Mouse (Mus musculus): Measurements from ENCODE around the gene Gm19684. TPM values are rescaled to one million over a fixed set of nuclear protein-coding genes. Genes with fewer than 3 reads are reported as not detected.
"Not testable (repeated sequence)": the region's sequence is repeated elsewhere in the genome, so short reads cannot be mapped to it uniquely, and the experiment has no call there.

Gm19684 gene
- polyA plus RNA-seq (2014; fragmentation: Nextera tagmentation; extraction: Ambion mirVana): not detected in 2 replicates

GRCm38 (mm10) chr17:36121352-36122020 lies at the start of gene Gm19684:
TSS of gene Gm19684 (plus strand) at chr17:36121678.
- H3K27me3 ChIP-seq (ENCODE audit: control insufficient read depth, insufficient read depth, low read length): peaks cover 22% of the 10 kb centered on the region
- not testable (repeated sequence) for ATAC-seq (ENCODE audit: low FRiP score); H3K9ac ChIP-seq; H3K4me3 ChIP-seq (replicated peaks; ENCODE audit: low read length); H3K9me3 ChIP-seq (ENCODE audit: control insufficient read depth, low read length); H3K4me1 ChIP-seq (replicated peaks; ENCODE audit: control insufficient read depth, insufficient read depth, low read length); H3K36me3 ChIP-seq (replicated peaks; ENCODE audit: control insufficient read depth, insufficient read depth); H3K27ac ChIP-seq
- WGBS: 16% methylated on average over 8 of the region's 8 CpGs
- peak within 1 kb of the TSS; percentile 35 for H3K4me2 ChIP-seq (replicated peaks)
- peak; percentile 53 for DNase-seq (ENCODE audit: low spot score)

DNA sequence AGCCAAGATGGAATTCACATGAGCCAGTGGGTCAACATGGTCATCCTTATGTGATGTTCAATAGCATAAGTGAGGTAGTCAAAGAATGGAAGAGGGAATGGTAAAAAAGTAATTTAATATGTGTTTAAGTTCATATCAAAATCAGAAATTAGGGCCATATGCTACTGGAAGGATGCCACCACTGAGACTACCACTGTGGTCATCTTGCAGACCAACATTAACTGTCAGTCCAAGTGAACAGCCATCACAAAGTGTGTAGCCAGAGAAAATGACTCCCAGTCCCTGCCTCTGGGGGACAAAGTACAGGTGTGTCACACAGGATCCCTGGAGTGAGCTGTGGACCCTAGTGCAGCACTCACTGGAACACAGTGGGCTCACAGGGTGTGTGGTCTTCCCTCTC lies 39.6 kb upstream of the Gm19684 start:
- not testable (repeated sequence) for H3K4me2 ChIP-seq (replicated peaks); H3K9ac ChIP-seq; ATAC-seq (ENCODE audit: low FRiP score); H3K4me3 ChIP-seq (replicated peaks; ENCODE audit: low read length); H3K4me1 ChIP-seq (replicated peaks; ENCODE audit: control insufficient read depth, insufficient read depth, low read length); H3K36me3 ChIP-seq (replicated peaks; ENCODE audit: control insufficient read depth, insufficient read depth); DNase-seq (ENCODE audit: low spot score); H3K27ac ChIP-seq; H3K9me3 ChIP-seq (ENCODE audit: control insufficient read depth, low read length)
- peaks cover 25% of the 10 kb centered on the region for H3K27me3 ChIP-seq (ENCODE audit: control insufficient read depth, insufficient read depth, low read length)

- not testable (repeated sequence) for H3K9me3 ChIP-seq (ENCODE audit: control insufficient read depth, low read length); H3K36me3 ChIP-seq (replicated peaks; ENCODE audit: control insufficient read depth, insufficient read depth); DNase-seq (ENCODE audit: low spot score); H3K27ac ChIP-seq; H3K4me1 ChIP-seq (replicated peaks; ENCODE audit: control insufficient read depth, insufficient read depth, low read length); ATAC-seq (ENCODE audit: low FRiP score)
- Histone ChIP-seq H3K27me3 (ENCODE audit: control insufficient read depth, insufficient read depth, low read length) (peaks cover 25% of the 10 kb centered on the region), H3K9ac (peak overlapping the region; percentile 60; the same call in 1 of the 2 replicates), H3K4me2 (replicated peaks) (peak overlapping the region; percentile 97), H3K4me3 (replicated peaks; ENCODE audit: low read length) (peak overlapping the region; percentile 49)
- 50% methylated on average over 3 of the region's 6 CpGs for WGBS
Measured at GRCm38 (mm10) chr17:36082519-36083232, 38.8 kb upstream of the Gm19684 start.

DNA sequence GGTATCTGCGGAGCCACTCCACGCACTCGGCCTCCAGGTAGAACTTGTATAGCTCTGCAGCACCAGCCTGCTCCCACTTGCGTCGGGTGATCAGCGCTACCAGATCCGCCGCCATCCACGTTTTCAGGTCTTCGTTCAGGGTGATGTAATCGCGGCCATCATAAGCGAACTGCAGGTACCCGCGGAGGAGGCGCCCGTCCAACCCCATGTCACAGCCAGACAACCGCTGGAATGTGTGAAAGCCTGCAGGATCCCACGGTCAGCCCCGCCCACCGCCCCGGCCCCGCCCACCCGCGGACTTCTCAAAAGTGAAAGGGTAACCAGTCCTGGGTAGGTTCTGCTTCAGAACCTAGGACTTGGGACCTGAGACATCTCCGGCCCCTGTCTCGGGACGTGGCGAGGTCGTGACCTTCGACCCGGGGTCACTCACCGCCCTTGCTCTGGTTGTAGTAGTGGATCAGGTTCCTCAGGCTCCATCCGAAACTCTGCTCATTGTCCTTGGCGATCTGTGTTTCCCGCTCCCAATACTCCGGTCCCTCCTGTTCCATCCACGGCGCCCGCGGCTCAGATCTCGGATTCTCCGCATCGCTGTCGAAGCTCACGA lies 38.1 kb upstream of the Gm19684 start:
- peak; percentile 37 for DNase-seq (ENCODE audit: low spot score)
- WGBS: under 1% methylated on average over 45 of the region's 46 CpGs

GRCm38 (mm10) chr17:36083870-36084451 lies 37.5 kb upstream of the Gm19684 start:
- Histone ChIP-seq H3K9me3 (ENCODE audit: control insufficient read depth, low read length) (no peaks in the 10 kb centered on the region), H3K4me2 (replicated peaks) (peak overlapping the region; percentile 97), H3K36me3 (replicated peaks; ENCODE audit: control insufficient read depth, insufficient read depth) (no peaks in the 10 kb centered on the region), H3K27me3 (ENCODE audit: control insufficient read depth, insufficient read depth, low read length) (peaks cover 25% of the 10 kb centered on the region), H3K4me3 (replicated peaks; ENCODE audit: low read length) (peak overlapping the region; percentile 49), H3K27ac (no peak overlapping the region), H3K9ac (peak overlapping the region; percentile 60), H3K4me1 (replicated peaks; ENCODE audit: control insufficient read depth, insufficient read depth, low read length) (0 out of 2 replicates have a peak, but pooled peaks cover 10% of the 10 kb centered on the region)
- WGBS: under 1% methylated on average over 42 of the region's 42 CpGs
- ATAC-seq (ENCODE audit: low FRiP score): peak; percentile 40; the same call in 1 of the 2 replicates
- DNase-seq (ENCODE audit: low spot score): no peak

More for the DNA sequence above, 38.1 kb upstream of the Gm19684 start:
- H3K4me1 ChIP-seq (replicated peaks; ENCODE audit: control insufficient read depth, insufficient read depth, low read length): 0 out of 2 replicates have a peak, but pooled peaks cover 10% of the 10 kb centered on the region
- no peaks in the 10 kb centered on the region for H3K36me3 ChIP-seq (replicated peaks; ENCODE audit: control insufficient read depth, insufficient read depth)
- peak; percentile 64 for ATAC-seq (ENCODE audit: low FRiP score)
- no peak overlapping the region for H3K27ac ChIP-seq
- H3K27me3 ChIP-seq (ENCODE audit: control insufficient read depth, insufficient read depth, low read length): peaks cover 25% of the 10 kb centered on the region
- H3K4me2 ChIP-seq (replicated peaks): peak overlapping the region; percentile 97
- H3K4me3 ChIP-seq (replicated peaks; ENCODE audit: low read length): peak overlapping the region; percentile 49
- H3K9ac ChIP-seq: peak overlapping the region; percentile 60
- H3K9me3 ChIP-seq (ENCODE audit: control insufficient read depth, low read length): no peaks in the 10 kb centered on the region

DNA sequence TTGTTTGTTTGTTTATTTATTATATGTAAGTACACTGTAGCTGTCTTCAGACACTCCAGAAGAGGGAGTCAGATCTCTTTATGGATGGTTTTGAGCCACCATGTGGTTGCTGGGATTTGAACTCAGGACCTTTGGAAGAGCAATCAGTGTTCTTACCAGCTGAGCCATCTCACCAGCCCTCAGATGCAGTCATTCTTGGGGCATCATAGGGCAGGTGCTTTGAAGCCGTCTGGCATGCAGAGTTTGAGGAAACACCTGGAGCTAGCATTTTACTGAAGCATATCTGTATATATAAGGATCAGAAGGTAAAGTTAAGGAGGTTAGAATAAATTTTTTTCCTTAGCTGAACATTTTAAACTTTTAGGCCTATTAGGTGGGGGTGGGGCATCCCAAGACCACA lies 35.5 kb upstream of the Gm19684 start:
- not testable (repeated sequence) for H3K9me3 ChIP-seq (ENCODE audit: control insufficient read depth, low read length); H3K4me3 ChIP-seq (replicated peaks; ENCODE audit: low read length); H3K4me2 ChIP-seq (replicated peaks); DNase-seq (ENCODE audit: low spot score); ATAC-seq (ENCODE audit: low FRiP score); H3K9ac ChIP-seq; H3K27ac ChIP-seq; H3K4me1 ChIP-seq (replicated peaks; ENCODE audit: control insufficient read depth, insufficient read depth, low read length); H3K36me3 ChIP-seq (replicated peaks; ENCODE audit: control insufficient read depth, insufficient read depth)
- WGBS: 81% methylated on average over 1 of the region's 1 CpGs
- H3K27me3 ChIP-seq (ENCODE audit: control insufficient read depth, insufficient read depth, low read length): peaks cover 25% of the 10 kb centered on the region

DNA sequence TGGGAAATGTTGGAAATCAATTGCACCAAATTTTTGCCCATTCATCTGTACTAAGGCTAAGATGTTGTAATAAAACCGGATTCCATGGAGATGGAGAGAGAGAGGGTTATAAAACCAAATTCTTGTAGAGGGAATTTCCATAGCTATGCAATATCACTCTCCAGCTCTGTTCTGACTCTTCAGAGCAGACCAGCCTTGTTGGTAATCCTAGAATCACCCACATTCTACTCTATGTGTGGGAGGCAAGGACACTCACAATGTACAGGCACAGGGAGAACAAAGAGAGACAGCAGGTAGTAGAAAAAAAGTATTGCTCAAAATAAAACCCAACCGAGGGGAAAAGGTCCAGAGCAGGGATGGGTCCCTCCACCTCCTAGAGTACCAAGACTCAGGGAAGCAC lies 29.5 kb upstream of the Gm19684 start:
- no CpG with 5 or more reads among the region's 2 CpGs for WGBS
- H3K9me3 ChIP-seq (ENCODE audit: control insufficient read depth, low read length); H3K36me3 ChIP-seq (replicated peaks; ENCODE audit: control insufficient read depth, insufficient read depth); H3K4me3 ChIP-seq (replicated peaks; ENCODE audit: low read length); H3K4me1 ChIP-seq (replicated peaks; ENCODE audit: control insufficient read depth, insufficient read depth, low read length); ATAC-seq (ENCODE audit: low FRiP score); H3K4me2 ChIP-seq (replicated peaks); H3K9ac ChIP-seq; DNase-seq (ENCODE audit: low spot score); H3K27ac ChIP-seq; H3K27me3 ChIP-seq (ENCODE audit: control insufficient read depth, insufficient read depth, low read length): not testable (repeated sequence)

- H3K4me1 ChIP-seq (replicated peaks; ENCODE audit: control insufficient read depth, insufficient read depth, low read length); H3K27ac ChIP-seq: not testable (repeated sequence)
Measured at GRCm38 (mm10) chr17:36092520-36092919, 29.0 kb upstream of the Gm19684 start.

DNA sequence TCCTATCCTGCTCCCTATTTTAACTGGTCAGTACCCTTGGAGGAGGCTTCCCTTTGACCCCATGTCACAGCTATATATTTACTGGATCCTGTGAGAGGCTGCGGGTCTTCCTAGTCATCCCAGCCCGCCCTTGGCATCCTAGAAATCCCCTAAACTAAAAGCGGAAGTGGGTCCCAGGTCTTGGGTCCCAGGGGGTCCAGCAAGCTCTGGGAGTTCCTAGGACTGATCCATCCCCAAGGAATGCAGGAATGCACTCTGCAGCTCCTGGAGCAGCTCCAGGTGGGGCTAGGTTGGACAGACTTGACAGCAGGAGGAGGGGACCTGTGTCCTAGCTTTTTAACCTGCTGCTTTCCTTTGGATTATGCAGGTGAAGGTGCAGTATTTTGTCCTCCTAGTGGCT lies 27.5 kb upstream of the Gm19684 start:
- H3K27ac ChIP-seq: no peak overlapping the region
- no peaks in the 10 kb centered on the region for H3K9me3 ChIP-seq (ENCODE audit: control insufficient read depth, low read length)
- no peak overlapping the region for H3K9ac ChIP-seq
- ATAC-seq (ENCODE audit: low FRiP score) (no peak), DNase-seq (ENCODE audit: low spot score) (no peak)
- H3K4me3 ChIP-seq (replicated peaks; ENCODE audit: low read length): no peak overlapping the region
- WGBS: 27% methylated on average over 3 of the region's 3 CpGs
- H3K27me3 ChIP-seq (ENCODE audit: control insufficient read depth, insufficient read depth, low read length): no peaks in the 10 kb centered on the region
- H3K4me1 ChIP-seq (replicated peaks; ENCODE audit: control insufficient read depth, insufficient read depth, low read length): no peaks in the 10 kb centered on the region
- H3K36me3 ChIP-seq (replicated peaks; ENCODE audit: control insufficient read depth, insufficient read depth): no peaks in the 10 kb centered on the region
- no peak overlapping the region for H3K4me2 ChIP-seq (replicated peaks)

More at GRCm38 (mm10) chr17:36092520-36092919, 29.0 kb upstream of the Gm19684 start:
- not testable (repeated sequence) for ATAC-seq (ENCODE audit: low FRiP score); H3K4me3 ChIP-seq (replicated peaks; ENCODE audit: low read length); H3K9me3 ChIP-seq (ENCODE audit: control insufficient read depth, low read length); H3K36me3 ChIP-seq (replicated peaks; ENCODE audit: control insufficient read depth, insufficient read depth); H3K27me3 ChIP-seq (ENCODE audit: control insufficient read depth, insufficient read depth, low read length); H3K4me2 ChIP-seq (replicated peaks); DNase-seq (ENCODE audit: low spot score); H3K9ac ChIP-seq
